Comparison of ENCODE assay signal across 9 mouse cellular contexts in the genomic region with DNA sequence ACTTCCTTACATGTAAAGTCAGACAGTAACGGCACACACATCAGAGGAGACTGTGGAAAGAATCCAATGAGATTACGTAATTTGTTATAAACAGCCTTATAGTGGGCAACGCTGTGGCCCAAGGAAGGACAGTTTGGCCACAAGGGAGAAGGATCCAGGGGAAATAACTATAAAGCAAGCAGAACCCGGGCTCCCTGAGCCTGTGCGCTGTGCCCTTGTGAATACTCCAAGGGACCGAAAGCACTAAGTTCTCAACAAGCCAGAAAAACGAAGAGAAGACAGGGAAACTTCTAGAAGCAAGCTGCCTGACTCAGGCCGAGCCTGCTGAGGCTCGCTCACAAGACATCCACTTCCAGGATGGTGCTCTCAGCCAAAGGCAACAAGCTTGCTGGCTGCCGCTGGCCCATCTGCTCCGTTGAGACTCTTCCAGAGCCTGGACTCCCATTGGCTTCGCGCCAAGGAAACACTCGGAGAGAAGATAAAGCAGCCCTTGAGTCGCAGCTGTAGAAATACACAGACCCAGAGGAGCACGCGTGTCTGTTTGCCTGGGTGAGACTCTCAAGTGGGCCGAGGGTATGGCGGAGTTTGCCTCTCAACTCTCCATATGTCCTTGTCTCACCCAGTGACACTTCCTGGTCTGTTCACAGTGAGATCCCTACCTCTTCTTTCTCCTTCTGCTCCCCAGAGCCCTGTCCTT. TPM values are rescaled to one million over a fixed set of nuclear protein-coding genes. Genes with fewer than 3 reads are reported as not detected.
DNase-seq lines count a peak whose midpoint lies in the region; ATAC-seq and TF ChIP-seq lines count a peak whose summit lies in the region.
"Not testable (repeated sequence)": the region's sequence is repeated elsewhere in the genome, so short reads cannot be mapped to it uniquely, and the experiment has no call there.
"Had no signal": no experiment of that assay in that cellular context is flagged by ENCODE, and none has a peak within 500 bp of the region (broad histone marks: within the 10 kb centered on the region; RNA-seq: fewer than 3 reads in every experiment).

No protein-coding gene starts in this region.

- DNase-seq in MEL (ENCODE audit: low read depth, low spot score) = peak; percentile 7
- DNase-seq in cerebellum, adult 8-10 months = peak; percentile 12
- DNase-seq in forebrain, postnatal 0 days = peak; percentile 29
- DNase-seq in heart, embryonic 10.5 days (ENCODE audit: low spot score) = not testable (repeated sequence)
- peak; percentile 28 to 40 for DNase-seq in kidney, postnatal 4 days
- peak; percentile 65 for DNase-seq in lung, postnatal 0 days (ENCODE audit: low spot score)
- DNase-seq in right cerebral cortex, adult 18-20 months = peak; percentile 7

- not testable (repeated sequence) for TF ChIP-seq CTCF in MEL (IDR thresholded peaks at IDR 0.05 in 2 of 3, conservative IDR thresholded peaks at IDR 0.05 in 1 of 3; ENCODE audit: control insufficient read depth in 1 of 3, insufficient read depth in 1 of 3, low read depth in 2 of 3, low read length in 3 of 3, poor library complexity in 1 of 3, severe bottlenecking in 1 of 3); forebrain, postnatal 0 days (IDR thresholded peaks at IDR 0.05; ENCODE audit: low read depth); lung, postnatal 0 days (IDR thresholded peaks at IDR 0.05)

- H3K9ac ChIP-seq in MEL (ENCODE audit: control insufficient read depth, low read depth, low read length, poor library complexity, severe bottlenecking); forebrain, postnatal 0 days; hindbrain, embryonic 16.5 days (ENCODE audit: low read depth, low read length); lung, postnatal 0 days (replicated peaks; ENCODE audit: low read depth): not testable (repeated sequence)

- not testable (repeated sequence) for TF ChIP-seq POLR2A in MEL (IDR thresholded peaks at IDR 0.05; ENCODE audit: control insufficient read depth in 1 of 2, insufficient read depth in 1 of 2, low read depth in 1 of 2, low read length in 2 of 2, poor library complexity in 1 of 2)

- not testable (repeated sequence) for H3K27me3 ChIP-seq in MEL (ENCODE audit: control insufficient read depth in 1 of 2, insufficient read depth in 2 of 2, low read length in 2 of 2); forebrain, postnatal 0 days (ENCODE audit: insufficient read depth, low read length); heart, embryonic 10.5 days (ENCODE audit: insufficient read depth, poor library complexity, severe bottlenecking); hindbrain, embryonic 16.5 days (replicated peaks; ENCODE audit: control insufficient read depth, insufficient read depth, low read length); lung, postnatal 0 days (replicated peaks; ENCODE audit: insufficient read depth, low read length)

- ATAC-seq in forebrain, postnatal 0 days = peak; percentile 94
- ATAC-seq in hindbrain, embryonic 16.5 days = peak; percentile 81
- peak; percentile 82 for ATAC-seq in lung, postnatal 0 days

- not testable (repeated sequence) for H3K9me3 ChIP-seq in MEL (replicated peaks; ENCODE audit: insufficient read depth, low read length); forebrain, postnatal 0 days (ENCODE audit: low read length); heart, embryonic 10.5 days; hindbrain, embryonic 16.5 days (ENCODE audit: control insufficient read depth, low read length); lung, postnatal 0 days (ENCODE audit: low read length)

- not testable (repeated sequence) for TF ChIP-seq EP300 in MEL (IDR thresholded peaks at IDR 0.05; ENCODE audit: low read depth in 1 of 2, low read length in 2 of 2); lung, postnatal 0 days (IDR thresholded peaks at IDR 0.05)

- H3K79me2 ChIP-seq in MEL (ENCODE audit: control insufficient read depth, insufficient read depth, low read length, poor library complexity) = not testable (repeated sequence)

- TF ChIP-seq RAD21 in MEL (IDR thresholded peaks at IDR 0.05; ENCODE audit: low read depth, low read length) = not testable (repeated sequence)

- 49% methylated on average over 13 of the region's 19 CpGs for WGBS in forebrain, postnatal 0 days
- WGBS in heart, embryonic 10.5 days = 58% methylated on average over 15 of the region's 19 CpGs
- WGBS in hindbrain, embryonic 16.5 days = 75% methylated on average over 11 of the region's 19 CpGs
- 28% methylated on average over 12 of the region's 19 CpGs for WGBS in lung, postnatal 0 days

- not testable (repeated sequence) for H3K4me1 ChIP-seq in MEL (ENCODE audit: control insufficient read depth in 1 of 2, insufficient read depth in 2 of 2, low read length in 2 of 2); forebrain, postnatal 0 days (ENCODE audit: insufficient read depth); heart, embryonic 10.5 days; hindbrain, embryonic 16.5 days (ENCODE audit: control insufficient read depth, insufficient read depth, low read depth, low read length); lung, postnatal 0 days (ENCODE audit: insufficient read depth, low read depth, low read length)

- not testable (repeated sequence) for H3K36me3 ChIP-seq in MEL (ENCODE audit: control insufficient read depth in 1 of 2, insufficient read depth in 2 of 2, low read length in 2 of 2); forebrain, postnatal 0 days (ENCODE audit: insufficient read depth); heart, embryonic 10.5 days; hindbrain, embryonic 16.5 days (ENCODE audit: control insufficient read depth, insufficient read depth, low read length); lung, postnatal 0 days (ENCODE audit: insufficient read depth, low read length)

- H3K27ac ChIP-seq in MEL (ENCODE audit: control insufficient read depth, low read depth, low read length); forebrain, postnatal 0 days (ENCODE audit: low read depth, low read length); hindbrain, embryonic 16.5 days (ENCODE audit: low read depth, low read length); lung, postnatal 0 days (ENCODE audit: low read length): not testable (repeated sequence)
- H3K27ac ChIP-seq in heart, embryonic 10.5 days = peak overlapping the region; percentile 52; the same call in 1 of the 2 replicates

- H3K4me3 ChIP-seq in MEL (ENCODE audit: control insufficient read depth in 1 of 2, insufficient read depth in 1 of 2, low read depth in 2 of 2, low read length in 2 of 2); forebrain, postnatal 0 days (ENCODE audit: low read depth, low read length); heart, embryonic 10.5 days; hindbrain, embryonic 16.5 days (ENCODE audit: low read length); lung, postnatal 0 days (ENCODE audit: low read depth, low read length): not testable (repeated sequence)

- H3K4me2 ChIP-seq in forebrain, postnatal 0 days (ENCODE audit: low read depth); hindbrain, embryonic 16.5 days (ENCODE audit: low read length); lung, postnatal 0 days (replicated peaks; ENCODE audit: low read depth, low read length): not testable (repeated sequence)

RNA-seq across cellular contexts. Expression of a gene that starts 27.1 kb away (rescaled TPM):
- total RNA-seq in MEL (2012; rRNA removed) = not detected in 2 replicates
- under 1 TPM in 1 of 2 experiments, not detected in 1; 0.03 TPM for polyA plus RNA-seq in MEL (2012; ENCODE audit: insufficient read depth in 1 of 2, insufficient read length in 2 of 2, low read depth in 1 of 2, low replicate concordance in 2 of 2, missing spikeins in 1 of 2)
- total RNA-seq in forebrain, postnatal 0 days (2014; rRNA removed) = 0.38 and 0.62 TPM in 2 replicates
- polyA plus RNA-seq in forebrain, postnatal 0 days (2015; fragmentation: Nextera tagmentation; extraction: Ambion mirVana) = 0.58 and 0.75 TPM in 2 replicates
- 0.10 and 1.6 TPM in 2 replicates for polyA plus RNA-seq in heart, embryonic 10.5 days (2016; fragmentation: Nextera tagmentation; extraction: Ambion mirVana)
- 0.36 and 0.39 TPM in 2 replicates for polyA plus RNA-seq in hindbrain, embryonic 16.5 days (2015; fragmentation: Nextera tagmentation; extraction: Ambion mirVana)
- 0.27 and 0.33 TPM in 2 replicates for polyA plus RNA-seq in lung, postnatal 0 days (2015; fragmentation: Nextera tagmentation; extraction: Ambion mirVana)
- polyA plus RNA-seq: Patski had no signal

RNA-seq across cellular contexts. Expression of a gene that starts 57.1 kb away (rescaled TPM):
- total RNA-seq in MEL (2012; rRNA removed) = not detected in 2 replicates
- polyA plus RNA-seq in MEL (2012; ENCODE audit: insufficient read depth in 1 of 2, insufficient read length in 2 of 2, low read depth in 1 of 2, low replicate concordance in 2 of 2, missing spikeins in 1 of 2) = under 1 TPM in 1 of 2 experiments, not detected in 1; 0.04 TPM
- 19.5 and 22.5 TPM in 2 replicates for total RNA-seq in forebrain, postnatal 0 days (2014; rRNA removed)
- polyA plus RNA-seq in forebrain, postnatal 0 days (2015; fragmentation: Nextera tagmentation; extraction: Ambion mirVana) = 9.4 TPM in 2 replicates
- 3.5 and 3.6 TPM in 2 replicates for polyA plus RNA-seq in heart, embryonic 10.5 days (2016; fragmentation: Nextera tagmentation; extraction: Ambion mirVana)
- polyA plus RNA-seq in hindbrain, embryonic 16.5 days (2015; fragmentation: Nextera tagmentation; extraction: Ambion mirVana) = 3.6 and 4.6 TPM in 2 replicates
- 4.3 and 5.4 TPM in 2 replicates for polyA plus RNA-seq in lung, postnatal 0 days (2015; fragmentation: Nextera tagmentation; extraction: Ambion mirVana)
